Mouse (Mus musculus): ENCODE data around the gene Mmp2.

Mmp2 gene

DNA sequence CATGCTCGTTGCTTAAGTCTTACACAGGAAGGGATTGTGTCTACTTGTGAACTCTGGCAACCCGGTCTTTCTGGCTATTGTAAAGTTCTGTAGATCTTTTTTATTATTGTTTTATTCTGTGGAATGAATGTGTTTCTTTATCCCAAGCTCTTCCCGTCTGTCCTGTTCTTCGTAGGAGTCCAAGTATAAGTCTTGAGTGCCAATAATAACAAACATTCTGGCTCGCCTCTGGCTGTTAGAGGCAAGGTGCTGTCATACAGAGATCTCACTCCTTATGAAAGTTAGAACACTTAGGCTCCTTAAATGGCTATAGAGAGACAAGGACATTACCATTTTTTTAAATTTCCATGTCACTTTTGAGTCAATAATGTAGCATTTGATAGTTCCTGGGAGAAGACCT lies 69.5 kb downstream of the Mmp2 start:
- no peak for DNase-seq (ENCODE audit: low spot score)

DNA sequence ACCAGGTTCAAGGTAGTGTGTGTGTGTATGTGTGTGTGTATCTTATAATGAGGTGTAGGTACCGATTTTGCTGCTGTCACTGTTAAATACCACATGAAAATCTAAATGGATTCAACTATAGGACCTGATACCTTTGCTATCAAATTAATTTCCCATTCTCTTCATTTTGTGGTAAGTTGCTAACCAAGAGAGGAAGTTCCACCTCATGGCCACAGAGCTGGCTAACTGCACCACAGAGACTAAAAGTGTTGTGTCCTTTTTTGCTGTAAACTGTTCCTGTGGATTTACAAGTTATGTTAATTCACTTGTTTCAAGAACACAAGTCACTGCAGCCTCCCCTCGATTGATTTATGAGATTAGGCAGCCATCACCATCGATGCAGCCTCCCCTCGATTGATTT lies 70.7 kb downstream of the Mmp2 start:
- DNase-seq (ENCODE audit: low spot score) = no peak

DNA sequence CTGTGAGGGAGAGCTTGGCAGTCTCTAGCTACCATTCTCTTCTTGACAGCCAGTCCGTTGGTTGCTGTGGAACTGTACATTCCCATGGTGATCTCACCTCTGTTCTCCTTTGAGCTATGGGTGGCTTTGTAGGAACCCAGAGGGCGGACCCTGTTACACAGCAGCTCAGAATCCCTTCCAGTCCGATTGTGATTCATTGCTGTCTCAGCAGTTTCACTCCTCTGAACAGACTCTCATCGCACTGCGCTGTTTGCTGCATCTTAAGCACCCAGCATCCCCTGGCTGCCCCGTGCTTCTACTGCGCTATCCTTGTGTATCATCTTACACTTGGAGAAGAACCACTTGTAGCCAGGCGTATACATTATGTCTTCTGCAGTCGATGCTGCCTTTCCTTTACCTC lies 72.5 kb downstream of the Mmp2 start:
- no peak for DNase-seq (ENCODE audit: low spot score)

GRCm38 (mm10) chr8:92901107-92901506 lies 74.0 kb downstream of the Mmp2 start, which contains the start of gene Capns2:
Gene Capns2, plus strand, starts transcription at chr8:92901407.
- DNase-seq (ENCODE audit: low spot score) = no peak

DNA sequence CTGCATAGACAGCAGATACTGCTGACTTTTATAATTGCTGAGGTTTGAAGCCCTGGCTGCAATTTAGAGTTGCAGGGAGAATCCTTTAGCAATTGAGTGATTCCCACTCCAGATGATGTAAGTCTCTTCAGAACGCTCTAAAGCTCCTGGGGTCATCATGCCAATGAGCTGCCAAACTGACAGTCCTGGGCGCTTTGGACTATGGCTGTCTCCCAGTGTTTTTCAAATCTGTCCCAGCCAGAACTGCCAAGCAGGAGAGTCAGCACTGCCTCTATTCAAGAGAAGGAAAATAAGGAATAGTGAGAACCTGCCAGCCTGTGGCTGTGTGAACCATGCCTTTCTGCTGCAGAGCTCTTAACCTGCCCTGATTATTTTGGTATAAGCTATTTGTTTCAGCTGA lies 75.9 kb downstream of the Mmp2 start:
- DNase-seq (ENCODE audit: low spot score) = no peak
